Mouse (Mus musculus): Measurements from ENCODE around the gene Zfp661. TPM values are rescaled to one million over a fixed set of nuclear protein-coding genes. Genes with fewer than 3 reads are reported as not detected.

Gene Zfp661
- total and polyA plus RNA-seq, 2 experiments from 2014 or later = 0.69 to 1.6 TPM

DNA sequence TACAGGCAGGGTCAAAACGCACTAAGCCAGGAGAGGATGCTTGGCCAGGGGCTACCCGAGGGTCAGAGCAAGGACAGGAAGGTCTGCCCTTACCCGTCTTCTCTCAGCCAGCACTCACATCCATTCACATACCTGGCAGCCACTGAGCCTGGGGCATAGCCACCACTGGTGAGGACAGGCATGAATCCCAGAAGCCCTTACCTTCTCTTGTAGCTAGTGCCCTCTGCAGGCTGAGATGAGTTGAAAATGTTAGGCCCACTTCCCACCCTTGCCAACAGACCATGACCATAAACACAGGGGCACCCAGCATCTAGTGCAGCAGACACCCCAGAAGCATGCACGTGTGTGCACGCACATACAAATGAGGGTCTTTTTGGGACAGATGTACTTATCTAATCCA is 35.8 kb downstream of the Zfp661 start:
- DNase-seq (ENCODE audit: low spot score) (no peak), ATAC-seq (ENCODE audit: insufficient read depth, low read depth) (no peak)
- no peaks in the 10 kb centered on the region for H3K4me1 ChIP-seq (ENCODE audit: control insufficient read depth, insufficient read depth)
- H3K4me2 ChIP-seq (ENCODE audit: low read depth, low read length) = no peak overlapping the region
- no peak overlapping the region for H3K4me3 ChIP-seq (ENCODE audit: low read depth, low read length)
- H3K9me3 ChIP-seq (replicated peaks; ENCODE audit: control insufficient read depth, low read length) = no peaks in the 10 kb centered on the region
- H3K36me3 ChIP-seq (replicated peaks; ENCODE audit: control insufficient read depth, insufficient read depth, low read length) = no peaks in the 10 kb centered on the region
- no peak overlapping the region for H3K9ac ChIP-seq (replicated peaks; ENCODE audit: low read depth, low read length)
- 51% methylated on average over 5 of the region's 5 CpGs for WGBS
- TF ChIP-seq EP300 (IDR thresholded peaks at IDR 0.05; ENCODE audit: low read depth) (no peak), CTCF (IDR thresholded peaks at IDR 0.05; ENCODE audit: low read depth) (peak; percentile 38)
- H3K27me3 ChIP-seq (ENCODE audit: control insufficient read depth, insufficient read depth, low read length) = no peaks in the 10 kb centered on the region
- H3K27ac ChIP-seq (ENCODE audit: low read depth) = no peak overlapping the region

GRCm38 (mm10) chr2:127550446-127550845 is 36.4 kb downstream of the Zfp661 start:
- no peak overlapping the region for H3K9ac ChIP-seq (replicated peaks; ENCODE audit: low read depth, low read length)
- H3K27me3 ChIP-seq (ENCODE audit: control insufficient read depth, insufficient read depth, low read length) = no peaks in the 10 kb centered on the region
- ATAC-seq (ENCODE audit: insufficient read depth, low read depth) (no peak), DNase-seq (ENCODE audit: low spot score) (no peak)
- no peaks in the 10 kb centered on the region for H3K9me3 ChIP-seq (replicated peaks; ENCODE audit: control insufficient read depth, low read length)
- no peaks in the 10 kb centered on the region for H3K36me3 ChIP-seq (replicated peaks; ENCODE audit: control insufficient read depth, insufficient read depth, low read length)
- TF ChIP-seq EP300 (IDR thresholded peaks at IDR 0.05; ENCODE audit: low read depth) = no peak
- no peak for TF ChIP-seq CTCF (IDR thresholded peaks at IDR 0.05; ENCODE audit: low read depth)
- no peak overlapping the region for H3K4me2 ChIP-seq (ENCODE audit: low read depth, low read length)
- no peak overlapping the region for H3K4me3 ChIP-seq (ENCODE audit: low read depth, low read length)
- H3K4me1 ChIP-seq (ENCODE audit: control insufficient read depth, insufficient read depth) = no peaks in the 10 kb centered on the region
- H3K27ac ChIP-seq (ENCODE audit: low read depth) = no peak overlapping the region
- 48% methylated on average over 1 of the region's 1 CpGs for WGBS

DNA sequence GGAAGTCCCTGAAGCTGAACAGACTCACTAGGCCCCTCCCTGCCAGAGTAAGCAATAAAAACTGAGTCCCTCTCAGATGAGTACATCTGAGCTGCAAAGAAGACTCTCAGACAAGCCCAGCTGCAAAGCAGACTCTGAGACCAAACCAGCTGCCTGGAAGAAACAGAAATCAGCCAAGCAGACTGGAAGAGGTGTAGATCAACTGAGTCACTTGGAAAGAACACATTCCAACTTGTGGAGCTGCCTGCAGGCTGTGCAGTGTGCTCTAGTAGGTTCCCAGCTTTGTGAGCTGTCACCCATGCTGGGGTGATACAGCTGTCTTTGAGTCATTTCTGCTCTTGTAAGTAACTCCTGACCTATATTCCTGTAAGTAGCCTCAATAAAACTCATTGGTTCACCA is 37.2 kb downstream of the Zfp661 start:
- ATAC-seq (ENCODE audit: insufficient read depth, low read depth) = no peak

GRCm38 (mm10) chr2:127548342-127549074 is 38.4 kb downstream of the Zfp661 start:
- no peak overlapping the region for H3K9ac ChIP-seq (replicated peaks; ENCODE audit: low read depth, low read length)

More for the DNA sequence above, 37.2 kb downstream of the Zfp661 start:
- H3K9ac ChIP-seq (replicated peaks; ENCODE audit: low read depth, low read length) = no peak overlapping the region
- DNase-seq (ENCODE audit: low spot score) = no peak
- no peak overlapping the region for H3K4me2 ChIP-seq (ENCODE audit: low read depth, low read length)
- H3K36me3 ChIP-seq (replicated peaks; ENCODE audit: control insufficient read depth, insufficient read depth, low read length) = no peaks in the 10 kb centered on the region
- H3K4me3 ChIP-seq (ENCODE audit: low read depth, low read length) = no peak overlapping the region
- no peaks in the 10 kb centered on the region for H3K27me3 ChIP-seq (ENCODE audit: control insufficient read depth, insufficient read depth, low read length)
- TF ChIP-seq CTCF (IDR thresholded peaks at IDR 0.05; ENCODE audit: low read depth) = no peak
- no peak for TF ChIP-seq EP300 (IDR thresholded peaks at IDR 0.05; ENCODE audit: low read depth)
- H3K4me1 ChIP-seq (ENCODE audit: control insufficient read depth, insufficient read depth) = no peaks in the 10 kb centered on the region
- no peak overlapping the region for H3K27ac ChIP-seq (ENCODE audit: low read depth)
- no peaks in the 10 kb centered on the region for H3K9me3 ChIP-seq (replicated peaks; ENCODE audit: control insufficient read depth, low read length)

DNA sequence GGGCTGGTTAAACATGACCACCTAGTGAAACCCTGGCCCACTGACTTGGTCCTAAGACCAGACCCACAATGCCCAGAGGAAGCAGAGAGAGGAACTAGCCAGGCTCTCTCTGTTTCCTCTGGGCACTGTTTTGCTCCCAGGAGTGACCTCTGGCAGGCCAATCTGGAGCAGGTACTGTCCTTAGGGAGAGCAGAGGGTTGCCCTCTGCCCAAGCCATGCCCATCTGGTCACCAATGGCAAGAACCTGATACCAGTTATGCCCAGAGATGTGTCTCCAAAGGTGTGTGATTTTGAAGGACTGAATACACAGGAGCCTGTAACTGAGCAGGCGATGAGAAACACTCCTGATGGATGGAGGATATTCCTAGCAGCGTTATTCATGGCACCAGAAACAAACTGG is 45.2 kb downstream of the Zfp661 start:
- no peaks in the 10 kb centered on the region for H3K9me3 ChIP-seq (replicated peaks; ENCODE audit: control insufficient read depth, low read length)
- DNase-seq (ENCODE audit: low spot score) (no peak), ATAC-seq (ENCODE audit: insufficient read depth, low read depth) (no peak)
- no peaks in the 10 kb centered on the region for H3K36me3 ChIP-seq (replicated peaks; ENCODE audit: control insufficient read depth, insufficient read depth, low read length)
- H3K4me2 ChIP-seq (ENCODE audit: low read depth, low read length) = no peak overlapping the region
- no peaks in the 10 kb centered on the region for H3K4me1 ChIP-seq (ENCODE audit: control insufficient read depth, insufficient read depth)
- H3K27ac ChIP-seq (ENCODE audit: low read depth) = no peak overlapping the region
- H3K27me3 ChIP-seq (ENCODE audit: control insufficient read depth, insufficient read depth, low read length) = peaks cover 61% of the 10 kb centered on the region
- no peak overlapping the region for H3K4me3 ChIP-seq (ENCODE audit: low read depth, low read length)
- WGBS = 79% methylated on average over 2 of the region's 2 CpGs
- no peak for TF ChIP-seq CTCF (IDR thresholded peaks at IDR 0.05; ENCODE audit: low read depth)
- no peak for TF ChIP-seq EP300 (IDR thresholded peaks at IDR 0.05; ENCODE audit: low read depth)
- no peak overlapping the region for H3K9ac ChIP-seq (replicated peaks; ENCODE audit: low read depth, low read length)

More at GRCm38 (mm10) chr2:127548342-127549074, 38.4 kb downstream of the Zfp661 start:
- H3K27me3 ChIP-seq (ENCODE audit: control insufficient read depth, insufficient read depth, low read length) = peaks cover 3% of the 10 kb centered on the region; the same call in 1 of the 2 replicates
- H3K36me3 ChIP-seq (replicated peaks; ENCODE audit: control insufficient read depth, insufficient read depth, low read length) = no peaks in the 10 kb centered on the region
- no peak overlapping the region for H3K4me3 ChIP-seq (ENCODE audit: low read depth, low read length)
- 55% methylated on average over 5 of the region's 5 CpGs for WGBS
- TF ChIP-seq EP300 (IDR thresholded peaks at IDR 0.05; ENCODE audit: low read depth) = no peak
- no peak for TF ChIP-seq CTCF (IDR thresholded peaks at IDR 0.05; ENCODE audit: low read depth)
- no peaks in the 10 kb centered on the region for H3K4me1 ChIP-seq (ENCODE audit: control insufficient read depth, insufficient read depth)
- no peak overlapping the region for H3K27ac ChIP-seq (ENCODE audit: low read depth)
- H3K9me3 ChIP-seq (replicated peaks; ENCODE audit: control insufficient read depth, low read length) = no peaks in the 10 kb centered on the region
- ATAC-seq (ENCODE audit: insufficient read depth, low read depth) (no peak), DNase-seq (ENCODE audit: low spot score) (no peak)
- H3K4me2 ChIP-seq (ENCODE audit: low read depth, low read length) = no peak overlapping the region

DNA sequence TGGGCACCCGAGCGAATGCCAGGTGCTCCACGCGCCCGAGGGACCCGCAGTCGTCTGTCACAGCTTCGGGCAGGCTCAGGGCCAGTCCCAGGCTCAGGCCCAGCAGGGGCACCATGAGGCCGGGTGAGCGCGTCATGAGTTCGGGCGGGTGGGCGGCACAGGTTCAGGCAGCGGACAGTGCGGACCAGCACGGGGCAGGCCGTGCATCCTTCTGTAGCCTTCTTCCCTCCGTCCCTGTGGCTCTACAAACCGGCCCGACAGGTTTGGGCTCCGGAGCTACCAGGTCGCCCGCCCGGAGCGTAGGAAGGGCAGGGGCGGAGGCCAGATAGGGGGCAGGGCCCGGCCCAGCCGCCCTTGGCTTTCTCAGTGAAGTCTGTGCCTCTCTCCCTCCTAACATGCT is 45.7 kb downstream of the Zfp661 start, which contains the start of gene Prom2:
Gene Prom2, minus strand, starts transcription at position 283 of the 400 bp plus-strand sequence.
- Histone ChIP-seq H3K4me1 (ENCODE audit: control insufficient read depth, insufficient read depth) (no peaks in the 10 kb centered on the region), H3K27me3 (ENCODE audit: control insufficient read depth, insufficient read depth, low read length) (peaks cover 61% of the 10 kb centered on the region), H3K4me3 (ENCODE audit: low read depth, low read length) (0 out of 2 replicates have a peak within 1 kb of the TSS, but pooled peaks have one; percentile 13), H3K27ac (ENCODE audit: low read depth) (no peak within 1 kb of the TSS), H3K9ac (replicated peaks; ENCODE audit: low read depth, low read length) (no peak within 1 kb of the TSS), H3K36me3 (replicated peaks; ENCODE audit: control insufficient read depth, insufficient read depth, low read length) (no peaks in the 10 kb centered on the region), H3K4me2 (ENCODE audit: low read depth, low read length) (no peak within 1 kb of the TSS), H3K9me3 (replicated peaks; ENCODE audit: control insufficient read depth, low read length) (no peaks in the 10 kb centered on the region)
- TF ChIP-seq CTCF (IDR thresholded peaks at IDR 0.05; ENCODE audit: low read depth) (no peak), EP300 (IDR thresholded peaks at IDR 0.05; ENCODE audit: low read depth) (no peak)
- WGBS = 3% methylated on average over 29 of the region's 29 CpGs
- ATAC-seq (ENCODE audit: insufficient read depth, low read depth) (no peak), DNase-seq (ENCODE audit: low spot score) (no peak)
